Comparison of ENCODE assay signal across 30 mouse cellular contexts in the genomic region with DNA sequence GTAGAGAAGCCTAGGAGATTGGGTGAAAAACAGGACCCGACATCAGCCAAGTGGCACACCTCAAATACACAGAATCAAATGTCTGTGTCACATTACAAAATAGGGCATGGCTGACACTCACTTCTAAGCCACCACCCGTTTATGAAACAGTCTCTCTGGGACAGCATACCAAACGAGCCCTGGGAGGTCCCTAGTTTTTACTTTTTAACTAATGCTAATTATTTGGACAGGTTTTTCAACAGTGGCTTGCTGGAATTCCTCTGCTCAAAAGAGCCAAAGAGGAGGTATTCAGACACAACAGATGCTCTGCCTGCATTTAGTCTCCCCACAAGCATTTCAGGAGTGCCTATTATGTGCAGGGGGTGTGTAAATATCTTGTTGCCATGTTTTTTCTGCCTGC. TPM values are rescaled to one million over a fixed set of nuclear protein-coding genes. Genes with fewer than 3 reads are reported as not detected.
DNase-seq lines count a peak whose midpoint lies in the region; ATAC-seq lines count a peak whose summit lies in the region.
"Had no signal": no experiment of that assay in that cellular context is flagged by ENCODE, and none has a peak within 500 bp of the region (broad histone marks: within the 10 kb centered on the region; RNA-seq: fewer than 3 reads in every experiment).

No protein-coding gene starts in this region.

- 65% methylated on average over 3 of the region's 3 CpGs for WGBS in midbrain, embryonic 10.5 days
- 41% methylated on average over 3 of the region's 3 CpGs for WGBS in midbrain, embryonic 14.5 days
- WGBS in kidney, embryonic 14.5 days: 57% methylated on average over 3 of the region's 3 CpGs
- 25% methylated on average over 3 of the region's 3 CpGs for WGBS in forebrain, embryonic 15.5 days

- no peak overlapping the region for H3K9ac ChIP-seq in midbrain, embryonic 14.5 days (replicated peaks; ENCODE audit: low read length)
- no peak overlapping the region for H3K9ac ChIP-seq in kidney, embryonic 14.5 days (ENCODE audit: low read depth, low read length)
- no peak overlapping the region for H3K9ac ChIP-seq in forebrain, embryonic 15.5 days (replicated peaks)
- H3K9ac ChIP-seq: embryonic facial prominence, embryonic 13.5 days; limb, embryonic 12.5 days; liver, embryonic 12.5 days; lung, embryonic 14.5 days; midbrain, embryonic 13.5 days; neural tube, embryonic 13.5 days had no signal

- H3K36me3 ChIP-seq in midbrain, embryonic 10.5 days: no peaks in the 10 kb centered on the region
- no peaks in the 10 kb centered on the region for H3K36me3 ChIP-seq in midbrain, embryonic 14.5 days (ENCODE audit: control insufficient read depth, insufficient read depth, low read length)
- H3K36me3 ChIP-seq in kidney, embryonic 14.5 days (ENCODE audit: control insufficient read depth, insufficient read depth, low read length): no peaks in the 10 kb centered on the region
- no peaks in the 10 kb centered on the region for H3K36me3 ChIP-seq in forebrain, embryonic 15.5 days
- H3K36me3 ChIP-seq: embryonic facial prominence, embryonic 13.5 days; G1E; heart, embryonic 10.5 days; limb, embryonic 12.5 days; liver, embryonic 12.5 days; midbrain, embryonic 13.5 days; neural tube, embryonic 13.5 days had no signal

- no peak overlapping the region for H3K4me3 ChIP-seq in midbrain, embryonic 10.5 days
- H3K4me3 ChIP-seq in midbrain, embryonic 14.5 days (replicated peaks; ENCODE audit: low read depth, low read length): no peak overlapping the region
- no peak overlapping the region for H3K4me3 ChIP-seq in kidney, embryonic 14.5 days (ENCODE audit: low read length)
- no peak overlapping the region for H3K4me3 ChIP-seq in forebrain, embryonic 15.5 days
- H3K4me3 ChIP-seq: embryonic facial prominence, embryonic 13.5 days; erythroblast, embryonic 14.5 days; heart, embryonic 10.5 days; limb, embryonic 12.5 days; liver, embryonic 12.5 days; midbrain, embryonic 13.5 days; myocyte; neural tube, embryonic 13.5 days had no signal

- H3K9me3 ChIP-seq in midbrain, embryonic 10.5 days (replicated peaks): no peaks in the 10 kb centered on the region
- H3K9me3 ChIP-seq in midbrain, embryonic 14.5 days (ENCODE audit: control insufficient read depth, low read length): no peaks in the 10 kb centered on the region
- H3K9me3 ChIP-seq in kidney, embryonic 14.5 days (ENCODE audit: control insufficient read depth, low read length): no peaks in the 10 kb centered on the region
- H3K9me3 ChIP-seq in forebrain, embryonic 15.5 days: no peaks in the 10 kb centered on the region
- H3K9me3 ChIP-seq: embryonic facial prominence, embryonic 13.5 days; heart, embryonic 10.5 days; limb, embryonic 12.5 days; liver, embryonic 12.5 days; midbrain, embryonic 13.5 days; neural tube, embryonic 13.5 days had no signal

- no peak for ATAC-seq in midbrain, embryonic 14.5 days (ENCODE audit: low FRiP score, low TSS enrichment)
- no peak for ATAC-seq in kidney, embryonic 14.5 days (ENCODE audit: low FRiP score, low TSS enrichment)
- no peak for ATAC-seq in forebrain, embryonic 15.5 days (replicated peaks)
- ATAC-seq: forebrain, embryonic 14.5 days; hindbrain, embryonic 16.5 days; intestine, embryonic 16.5 days; liver, embryonic 12.5 days; midbrain, embryonic 13.5 days had no signal

- peaks cover 68% of the 10 kb centered on the region for H3K4me1 ChIP-seq in midbrain, embryonic 10.5 days
- H3K4me1 ChIP-seq in midbrain, embryonic 14.5 days (ENCODE audit: control insufficient read depth, insufficient read depth, low read length): peaks cover 24% of the 10 kb centered on the region
- H3K4me1 ChIP-seq in kidney, embryonic 14.5 days (ENCODE audit: control insufficient read depth, insufficient read depth, low read length): peaks cover 38% of the 10 kb centered on the region
- H3K4me1 ChIP-seq in forebrain, embryonic 15.5 days: peaks cover 51% of the 10 kb centered on the region
- H3K4me1 ChIP-seq: liver, embryonic 12.5 days had no signal

- H3K4me2 ChIP-seq in midbrain, embryonic 14.5 days (ENCODE audit: low read length): no peak overlapping the region
- H3K4me2 ChIP-seq in kidney, embryonic 14.5 days (replicated peaks; ENCODE audit: low read depth, low read length): no peak overlapping the region
- H3K4me2 ChIP-seq in forebrain, embryonic 15.5 days (replicated peaks): no peak overlapping the region
- H3K4me2 ChIP-seq: embryonic facial prominence, embryonic 13.5 days; limb, embryonic 12.5 days; liver, embryonic 12.5 days; lung, embryonic 14.5 days; midbrain, embryonic 13.5 days; neural tube, embryonic 13.5 days had no signal

- peak overlapping the region; percentile 85 for H3K27ac ChIP-seq in midbrain, embryonic 10.5 days (replicated peaks)
- H3K27ac ChIP-seq in midbrain, embryonic 14.5 days (replicated peaks; ENCODE audit: low read depth, low read length): no peak overlapping the region
- peak overlapping the region; percentile 0; the same call in 1 of the 2 replicates for H3K27ac ChIP-seq in kidney, embryonic 14.5 days (ENCODE audit: low read depth, low read length)
- no peak overlapping the region for H3K27ac ChIP-seq in forebrain, embryonic 15.5 days (replicated peaks)
- H3K27ac ChIP-seq: embryonic facial prominence, embryonic 13.5 days; heart, embryonic 10.5 days; limb, embryonic 12.5 days; liver, embryonic 12.5 days; midbrain, embryonic 13.5 days had no signal

- no peaks in the 10 kb centered on the region for H3K27me3 ChIP-seq in midbrain, embryonic 10.5 days (ENCODE audit: low read depth, poor library complexity, severe bottlenecking)
- no peaks in the 10 kb centered on the region for H3K27me3 ChIP-seq in midbrain, embryonic 14.5 days (ENCODE audit: control insufficient read depth, insufficient read depth, low read length)
- no peaks in the 10 kb centered on the region for H3K27me3 ChIP-seq in kidney, embryonic 14.5 days (ENCODE audit: control insufficient read depth, insufficient read depth, low read length)
- H3K27me3 ChIP-seq in forebrain, embryonic 15.5 days: no peaks in the 10 kb centered on the region
- H3K27me3 ChIP-seq: CH12.LX; embryonic facial prominence, embryonic 13.5 days; midbrain, embryonic 13.5 days; neural tube, embryonic 13.5 days had no signal

- peak; percentile 54 to 87 for DNase-seq in kidney, adult 8-10 months
- DNase-seq in kidney, adult 18-20 months: no peak
- no peak for DNase-seq in midbrain, embryonic 10.5 days (ENCODE audit: low spot score)
- DNase-seq in midbrain, embryonic 14.5 days: no peak
- DNase-seq in thymus, postnatal 36 days: no peak
- DNase-seq: adrenal gland, postnatal 10 days; B cell, adult 2 months; cerebellum, adult 18-20 months; cerebellum, postnatal 14 days; embryo, embryonic 11 days; heart, postnatal 4 days; lung, embryonic 14.5 days; retina, postnatal 1 day; right cerebral cortex, postnatal 25 days; spleen, adult 18-20 months had no signal

RNA-seq across cellular contexts. Expression of gene Wwc1, which starts 44.7 kb away (rescaled TPM):
- 5.0 and 5.3 TPM in 2 replicates for polyA plus RNA-seq in midbrain, embryonic 10.5 days (2016; fragmentation: Nextera tagmentation; extraction: Ambion mirVana)
- 8.8 and 10.3 TPM in 2 replicates for polyA plus RNA-seq in midbrain, embryonic 14.5 days (2014; fragmentation: Nextera tagmentation; extraction: Ambion mirVana)
- polyA plus RNA-seq in kidney, embryonic 14.5 days (2014; fragmentation: Nextera tagmentation; extraction: Ambion mirVana): 5.0 and 9.5 TPM in 2 replicates
- polyA plus RNA-seq in forebrain, embryonic 15.5 days (2015; fragmentation: Nextera tagmentation; extraction: Ambion mirVana): 15.6 and 22.2 TPM in 2 replicates

Comparison
In these comparisons a context has a peak if more than half of its experiments do, and no peak if none do; other contexts are left out.
1. DNase-seq: peak in kidney, adult 8-10 months (2 of 2); none in kidney, adult 18-20 months (single experiment), midbrain, embryonic 10.5 days (single experiment), midbrain, embryonic 14.5 days (single experiment) and thymus, postnatal 36 days (0 of 2).
2. H3K27ac ChIP-seq: peak in midbrain, embryonic 10.5 days (single experiment) and kidney, embryonic 14.5 days (single experiment); none in midbrain, embryonic 14.5 days (single experiment) and forebrain, embryonic 15.5 days (single experiment).